Comparison of ENCODE assay signal across 27 mouse cellular contexts in the genomic region with DNA sequence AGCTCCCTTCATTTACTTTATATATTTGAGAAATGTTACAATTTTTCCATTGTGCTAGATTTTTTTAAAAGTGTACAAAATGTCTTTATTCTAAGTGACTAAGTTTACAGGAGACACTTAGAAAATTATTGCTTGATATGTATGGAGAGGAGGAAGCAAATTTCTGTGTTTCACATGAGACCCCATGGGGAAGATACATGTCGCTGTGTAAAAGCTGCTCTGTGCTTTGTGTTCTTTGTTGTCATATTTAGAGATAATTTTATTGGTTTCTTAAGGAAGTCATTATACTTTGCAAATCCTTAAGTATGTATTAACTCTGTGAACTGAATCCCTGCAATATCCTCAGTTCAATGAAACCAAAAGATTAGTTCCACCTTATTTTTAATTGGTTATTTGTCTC.
DNase-seq lines count a peak whose midpoint lies in the region; ATAC-seq and TF ChIP-seq lines count a peak whose summit lies in the region.
"Had no signal": no experiment of that assay in that cellular context is flagged by ENCODE, and none has a peak within 500 bp of the region (broad histone marks: within the 10 kb centered on the region; RNA-seq: fewer than 3 reads in every experiment).

No protein-coding gene starts in this region.

- 0 out of 2 replicates have a peak, but pooled peaks have one; percentile 31 for ATAC-seq in forebrain, embryonic 11.5 days (replicated peaks; ENCODE audit: low FRiP score)
- no peak for ATAC-seq in forebrain, embryonic 16.5 days
- ATAC-seq in hindbrain, embryonic 12.5 days (ENCODE audit: low FRiP score): peak; percentile 53
- no peak for ATAC-seq in hindbrain, embryonic 13.5 days (ENCODE audit: low FRiP score)
- ATAC-seq in midbrain, embryonic 13.5 days: peak; percentile 45; the same call in 1 of the 2 replicates
- no peak for ATAC-seq in midbrain, embryonic 15.5 days (replicated peaks)
- ATAC-seq: hindbrain, postnatal 0 days; inflammation-experienced regulatory T-cells, adult 6 months; intestine, embryonic 16.5 days; Patski had no signal

- no peak overlapping the region for H3K9ac ChIP-seq in forebrain, embryonic 11.5 days (ENCODE audit: low read length)
- no peak overlapping the region for H3K9ac ChIP-seq in forebrain, embryonic 16.5 days (replicated peaks; ENCODE audit: low read depth, low read length)
- no peak overlapping the region for H3K9ac ChIP-seq in hindbrain, embryonic 12.5 days
- no peak overlapping the region for H3K9ac ChIP-seq in hindbrain, embryonic 13.5 days
- no peak overlapping the region for H3K9ac ChIP-seq in midbrain, embryonic 13.5 days (replicated peaks)
- no peak overlapping the region for H3K9ac ChIP-seq in midbrain, embryonic 15.5 days
- H3K9ac ChIP-seq: heart, embryonic 13.5 days had no signal

- no peak for DNase-seq in forebrain, embryonic 11.5 days (ENCODE audit: low spot score)
- DNase-seq in brain, embryonic 14.5 days (ENCODE audit: low read depth): peak; percentile 9
- DNase-seq: adrenal gland, postnatal 10 days; adrenal gland, postnatal 36 days; B cell, adult 2 months; cerebellum, adult 11 months; cerebellum, adult 2 months; cerebellum, adult 9-11 months; cerebellum, postnatal 25 days; gastrocnemius, postnatal 25 days; heart, adult 18-20 months; heart, postnatal 14 days; heart, postnatal 4 days had no signal

- WGBS in forebrain, embryonic 11.5 days: 55% methylated on average over 1 of the region's 1 CpGs
- WGBS in forebrain, embryonic 16.5 days: 32% methylated on average over 1 of the region's 1 CpGs
- WGBS in hindbrain, embryonic 12.5 days: 26% methylated on average over 1 of the region's 1 CpGs
- WGBS in hindbrain, embryonic 13.5 days: 26% methylated on average over 1 of the region's 1 CpGs
- 14% methylated on average over 1 of the region's 1 CpGs for WGBS in midbrain, embryonic 13.5 days
- WGBS in midbrain, embryonic 15.5 days: 16% methylated on average over 1 of the region's 1 CpGs

- H3K9me3 ChIP-seq in forebrain, embryonic 11.5 days (ENCODE audit: control insufficient read depth, low read length): no peaks in the 10 kb centered on the region
- no peaks in the 10 kb centered on the region for H3K9me3 ChIP-seq in forebrain, embryonic 16.5 days (ENCODE audit: control insufficient read depth, low read length)
- no peaks in the 10 kb centered on the region for H3K9me3 ChIP-seq in hindbrain, embryonic 12.5 days (replicated peaks)
- no peaks in the 10 kb centered on the region for H3K9me3 ChIP-seq in hindbrain, embryonic 13.5 days
- H3K9me3 ChIP-seq in midbrain, embryonic 13.5 days: no peaks in the 10 kb centered on the region
- no peaks in the 10 kb centered on the region for H3K9me3 ChIP-seq in midbrain, embryonic 15.5 days
- H3K9me3 ChIP-seq: forebrain, embryonic 10.5 days; G1E; heart, embryonic 10.5 days; heart, embryonic 13.5 days had no signal

- no peaks in the 10 kb centered on the region for H3K27me3 ChIP-seq in forebrain, embryonic 11.5 days (ENCODE audit: control insufficient read depth, insufficient read depth, low read length)
- no peaks in the 10 kb centered on the region for H3K27me3 ChIP-seq in forebrain, embryonic 16.5 days (replicated peaks; ENCODE audit: control insufficient read depth, insufficient read depth, low read length)
- H3K27me3 ChIP-seq in hindbrain, embryonic 12.5 days: no peaks in the 10 kb centered on the region
- no peaks in the 10 kb centered on the region for H3K27me3 ChIP-seq in hindbrain, embryonic 13.5 days
- H3K27me3 ChIP-seq in midbrain, embryonic 13.5 days: no peaks in the 10 kb centered on the region
- no peaks in the 10 kb centered on the region for H3K27me3 ChIP-seq in midbrain, embryonic 15.5 days (replicated peaks)
- H3K27me3 ChIP-seq: CH12.LX; heart, embryonic 13.5 days; Patski had no signal

- no peaks in the 10 kb centered on the region; the same call in 1 of the 2 replicates for H3K4me1 ChIP-seq in forebrain, embryonic 11.5 days (replicated peaks; ENCODE audit: control insufficient read depth, insufficient read depth, low read length)
- 0 out of 2 replicates have a peak, but pooled peaks cover 2% of the 10 kb centered on the region for H3K4me1 ChIP-seq in forebrain, embryonic 16.5 days (replicated peaks; ENCODE audit: control insufficient read depth, insufficient read depth, low read length)
- H3K4me1 ChIP-seq in hindbrain, embryonic 12.5 days: peaks cover 4% of the 10 kb centered on the region; the same call in 1 of the 2 replicates
- H3K4me1 ChIP-seq in hindbrain, embryonic 13.5 days (replicated peaks): peaks cover 4% of the 10 kb centered on the region
- H3K4me1 ChIP-seq in midbrain, embryonic 13.5 days (replicated peaks): 0 out of 2 replicates have a peak, but pooled peaks cover 4% of the 10 kb centered on the region
- H3K4me1 ChIP-seq in midbrain, embryonic 15.5 days: no peaks in the 10 kb centered on the region
- H3K4me1 ChIP-seq: heart, embryonic 10.5 days; heart, embryonic 13.5 days had no signal

- H3K27ac ChIP-seq in forebrain, embryonic 11.5 days (ENCODE audit: low read depth, low read length): no peak overlapping the region
- no peak overlapping the region for H3K27ac ChIP-seq in forebrain, embryonic 16.5 days (ENCODE audit: low read length)
- H3K27ac ChIP-seq in hindbrain, embryonic 12.5 days: no peak overlapping the region
- H3K27ac ChIP-seq in hindbrain, embryonic 13.5 days: no peak overlapping the region
- H3K27ac ChIP-seq in midbrain, embryonic 13.5 days: no peak overlapping the region
- H3K27ac ChIP-seq in midbrain, embryonic 15.5 days: no peak overlapping the region
- H3K27ac ChIP-seq: forebrain, embryonic 10.5 days; heart, embryonic 10.5 days; heart, embryonic 13.5 days; hindbrain, postnatal 0 days had no signal

- no peaks in the 10 kb centered on the region for H3K36me3 ChIP-seq in forebrain, embryonic 11.5 days (ENCODE audit: control insufficient read depth, insufficient read depth, low read length)
- no peaks in the 10 kb centered on the region for H3K36me3 ChIP-seq in forebrain, embryonic 16.5 days (ENCODE audit: control insufficient read depth, insufficient read depth)
- no peaks in the 10 kb centered on the region for H3K36me3 ChIP-seq in hindbrain, embryonic 12.5 days
- H3K36me3 ChIP-seq in hindbrain, embryonic 13.5 days: no peaks in the 10 kb centered on the region
- no peaks in the 10 kb centered on the region for H3K36me3 ChIP-seq in midbrain, embryonic 13.5 days
- H3K36me3 ChIP-seq in midbrain, embryonic 15.5 days (replicated peaks): no peaks in the 10 kb centered on the region
- H3K36me3 ChIP-seq: forebrain, embryonic 10.5 days; G1E; heart, embryonic 10.5 days; heart, embryonic 13.5 days had no signal

- no peak for TF ChIP-seq POLR2A in brain, embryonic 14.5 days (IDR thresholded peaks at IDR 0.05; ENCODE audit: borderline replicate concordance, extremely low read depth, insufficient read depth, insufficient read length, poor library complexity, severe bottlenecking)

- TF ChIP-seq CTCF in brain, embryonic 14.5 days (IDR thresholded peaks at IDR 0.05; ENCODE audit: borderline replicate concordance, extremely low read depth, insufficient read depth, insufficient read length): no peak

- no peak overlapping the region for H3K4me3 ChIP-seq in forebrain, embryonic 11.5 days (ENCODE audit: low read depth, low read length)
- no peak overlapping the region for H3K4me3 ChIP-seq in forebrain, embryonic 16.5 days (replicated peaks; ENCODE audit: low read length)
- no peak overlapping the region for H3K4me3 ChIP-seq in hindbrain, embryonic 12.5 days
- no peak overlapping the region for H3K4me3 ChIP-seq in hindbrain, embryonic 13.5 days
- no peak overlapping the region for H3K4me3 ChIP-seq in midbrain, embryonic 13.5 days (replicated peaks)
- H3K4me3 ChIP-seq in midbrain, embryonic 15.5 days: no peak overlapping the region
- H3K4me3 ChIP-seq: forebrain, embryonic 10.5 days; heart, embryonic 10.5 days; heart, embryonic 13.5 days had no signal

- no peak overlapping the region for H3K4me2 ChIP-seq in forebrain, embryonic 11.5 days (ENCODE audit: low read depth, low read length, severe bottlenecking)
- no peak overlapping the region for H3K4me2 ChIP-seq in forebrain, embryonic 16.5 days (ENCODE audit: low read length)
- H3K4me2 ChIP-seq in hindbrain, embryonic 12.5 days (replicated peaks): no peak overlapping the region
- H3K4me2 ChIP-seq in hindbrain, embryonic 13.5 days: no peak overlapping the region
- H3K4me2 ChIP-seq in midbrain, embryonic 13.5 days (replicated peaks): no peak overlapping the region
- no peak overlapping the region for H3K4me2 ChIP-seq in midbrain, embryonic 15.5 days
- H3K4me2 ChIP-seq: heart, embryonic 13.5 days had no signal

Comparison
In these comparisons a context has a peak if more than half of its experiments do, and no peak if none do; other contexts are left out.
1. ATAC-seq: peak in forebrain, embryonic 11.5 days (single experiment), hindbrain, embryonic 12.5 days (single experiment) and midbrain, embryonic 13.5 days (single experiment); none in forebrain, embryonic 16.5 days (single experiment), hindbrain, embryonic 13.5 days (single experiment) and midbrain, embryonic 15.5 days (single experiment).